Mouse (Mus musculus) cortical plate, adult 2 months (tissue): ENCODE measurements around the gene Fkbpl. TPM values are rescaled to one million over a fixed set of nuclear protein-coding genes. Genes with fewer than 3 reads are reported as not detected.

ENCODE experiments used
- H3K27ac ChIP-seq: fragments of 200-500 bp; 2 replicates; pipeline ENCODE4 v1.5.1; 2012; ENCODE audit warnings: low read length, control low read depth, inconsistent platforms; ENCODE audit not compliant: insufficient read depth
- H3K4me1 ChIP-seq: fragments of 200-500 bp; 2 replicates; pipeline ENCODE4 v1.6.1; 2011; ENCODE audit warnings: low read length; ENCODE audit not compliant: control insufficient read depth, insufficient read depth
- H3K4me3 ChIP-seq: fragments of 200-500 bp; 2 replicates; pipeline ENCODE4 v1.5.1; 2011; ENCODE audit warnings: mild to moderate bottlenecking, low read length, control low read depth; ENCODE audit not compliant: insufficient read depth
- CTCF ChIP-seq: fragments of 200-500 bp; IDR thresholded peaks from 2 replicates; pipeline ENCODE4 v1.5.1; 2011; ENCODE audit warnings: mild to moderate bottlenecking, control low read depth, low read length; ENCODE audit not compliant: insufficient read depth; ENCODE audit errors: extremely low read depth
- POLR2A ChIP-seq: fragments of 200-500 bp; IDR thresholded peaks from 2 replicates; pipeline ENCODE4 v1.6.1; 2011; ENCODE audit warnings: mild to moderate bottlenecking, low read length, control low read depth; ENCODE audit not compliant: insufficient read depth; ENCODE audit errors: extremely low read depth
- polyA plus RNA-seq: library from polyadenylated mRNA; depleted of rRNA; stranded (reverse); fragments of >200 nt; gene quantifications from 2 replicates; pipeline ENCODE4 v1.2.3, GENCODE M21; 2012; rRNA removed

Fkbpl gene
- polyA plus RNA-seq, 1 experiment, result 7.8 TPM

DNA sequence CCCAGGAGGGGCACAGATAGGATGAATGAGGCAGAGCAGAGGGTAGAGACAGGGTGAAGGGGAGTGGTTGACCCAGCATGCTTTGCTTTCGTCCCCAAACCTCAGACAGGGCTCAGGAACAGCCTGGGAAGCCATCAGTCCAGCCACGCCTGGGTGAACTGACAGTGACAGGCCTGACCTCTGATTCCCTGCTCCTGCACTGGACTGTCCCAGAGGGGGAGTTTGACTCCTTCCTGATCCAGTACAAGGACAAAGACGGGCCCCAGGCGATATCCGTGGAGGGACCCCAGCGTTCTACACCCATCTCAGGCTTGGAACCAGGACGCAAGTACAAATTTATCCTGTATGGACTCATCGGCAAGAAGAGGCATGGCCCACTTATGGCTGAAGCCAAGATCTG is 38.6 kb downstream of the Fkbpl start:
- H3K4me1 ChIP-seq, result no peaks in the 10 kb centered on the region
- no peak for TF ChIP-seq CTCF
- TF ChIP-seq POLR2A, result no peak
- no peak overlapping the region for H3K27ac ChIP-seq
- H3K4me3 ChIP-seq, result no peak overlapping the region

DNA sequence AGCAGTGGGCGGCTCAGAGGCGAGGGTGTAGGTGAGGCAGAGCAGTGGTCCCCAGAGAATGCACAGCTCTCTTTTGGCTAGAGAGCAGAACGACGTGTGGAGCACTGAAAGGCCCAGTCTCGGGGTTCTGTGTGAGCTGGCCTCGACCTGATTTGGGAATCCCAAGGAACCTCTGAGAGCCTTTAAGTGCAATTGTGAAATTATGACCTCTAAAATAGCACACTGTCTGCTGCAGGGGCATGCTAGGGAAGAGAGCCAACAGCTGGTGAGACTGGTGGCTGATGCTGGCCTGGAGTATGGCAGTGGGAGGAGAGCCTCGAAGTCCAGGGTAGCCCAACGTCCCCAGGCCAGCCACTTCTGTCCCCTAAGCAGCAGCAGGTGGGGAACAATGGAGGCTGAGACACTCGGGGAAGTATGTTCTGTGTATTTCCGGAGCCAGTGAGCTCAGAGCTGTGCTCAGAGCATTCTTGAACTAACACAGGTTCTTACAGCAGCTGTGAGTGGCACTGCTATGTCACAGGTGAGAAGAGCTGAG is 39.2 kb downstream of the Fkbpl start:
- Histone ChIP-seq H3K4me3 (no peak overlapping the region), H3K4me1 (no peaks in the 10 kb centered on the region), H3K27ac (no peak overlapping the region)
- TF ChIP-seq POLR2A (no peak), CTCF (no peak)

DNA sequence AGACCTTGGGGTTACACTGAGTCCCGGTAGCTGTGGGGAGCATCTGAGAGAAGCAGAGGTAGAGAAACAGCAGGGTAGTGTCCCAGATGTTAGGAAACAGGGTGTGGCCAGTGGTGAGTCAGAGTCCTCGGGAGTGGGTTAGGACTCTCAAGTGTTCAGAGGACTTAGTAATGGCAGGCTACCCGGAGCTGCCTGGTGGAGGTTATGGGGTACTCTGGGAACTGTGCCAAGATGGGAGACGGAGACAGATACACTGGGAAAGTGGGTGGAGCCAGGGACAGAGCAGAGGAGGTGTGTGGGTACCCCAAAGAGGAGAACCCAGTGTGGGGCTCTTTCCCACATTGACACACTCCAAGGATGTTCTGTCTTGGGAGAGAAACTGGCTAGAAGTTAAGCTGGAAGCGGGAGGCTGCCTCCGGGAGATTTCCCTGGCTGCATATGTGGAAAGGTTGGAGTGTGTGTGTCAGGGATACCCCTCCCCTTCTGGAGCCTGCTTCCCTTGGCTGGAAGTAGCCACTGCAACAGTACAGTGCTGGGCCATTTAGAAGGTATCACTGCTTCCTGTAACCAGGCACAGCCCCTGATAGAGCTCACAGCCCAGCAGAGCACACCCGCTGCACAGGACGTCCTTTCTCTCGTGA is 39.8 kb downstream of the Fkbpl start:
- Histone ChIP-seq H3K4me3 (no peak overlapping the region), H3K4me1 (no peaks in the 10 kb centered on the region), H3K27ac (no peak overlapping the region)
- TF ChIP-seq POLR2A (no peak), CTCF (no peak)

DNA sequence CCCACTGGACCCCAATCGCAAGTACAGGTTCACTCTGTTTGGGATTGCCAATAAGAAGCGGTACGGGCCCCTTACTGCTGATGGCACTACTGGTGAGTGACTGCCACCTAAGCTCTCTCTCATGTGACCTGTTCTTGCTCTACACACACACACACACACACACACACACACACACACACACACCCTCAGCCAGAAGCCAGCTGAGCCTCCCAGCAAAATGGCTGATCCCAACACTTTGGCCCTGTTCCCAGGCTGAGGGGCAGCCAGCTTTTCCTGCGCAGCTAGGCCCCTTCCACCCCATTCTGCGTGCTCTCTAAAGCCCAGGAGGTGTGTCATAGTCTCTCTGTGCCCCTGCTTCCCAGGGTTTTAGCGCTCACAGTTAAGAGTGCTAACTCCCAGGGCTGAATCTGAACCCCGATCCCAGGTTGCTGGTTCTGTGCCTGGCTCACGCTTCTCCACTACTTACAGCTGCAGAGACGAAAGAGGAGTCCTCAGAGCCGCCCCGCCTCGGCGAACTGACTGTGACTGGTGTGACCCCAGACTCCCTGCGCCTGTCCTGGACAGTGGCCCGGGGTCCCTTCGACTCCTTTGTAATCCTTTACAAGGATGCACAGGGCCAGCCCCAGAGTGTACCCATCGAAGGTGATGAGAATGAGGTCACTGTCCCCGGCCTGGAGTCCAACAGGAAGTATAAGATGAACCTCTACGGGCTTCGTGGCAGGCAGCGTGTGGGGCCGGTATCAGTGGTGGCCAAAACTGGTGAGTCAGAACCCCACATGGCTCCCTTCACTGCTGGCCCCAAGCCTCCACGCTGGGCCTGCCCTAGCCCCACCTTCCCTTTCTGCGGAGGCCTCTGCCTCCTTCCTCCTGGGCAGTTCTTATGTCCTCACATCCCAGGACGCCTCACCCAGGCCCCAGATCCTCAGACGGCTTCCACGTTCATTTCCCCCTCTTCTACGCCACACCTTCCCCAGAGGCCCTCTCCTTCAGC is 40.9 kb downstream of the Fkbpl start:
- H3K27ac ChIP-seq, result no peak overlapping the region
- TF ChIP-seq CTCF (no peak), POLR2A (no peak)
- no peaks in the 10 kb centered on the region for H3K4me1 ChIP-seq
- H3K4me3 ChIP-seq, result no peak overlapping the region

DNA sequence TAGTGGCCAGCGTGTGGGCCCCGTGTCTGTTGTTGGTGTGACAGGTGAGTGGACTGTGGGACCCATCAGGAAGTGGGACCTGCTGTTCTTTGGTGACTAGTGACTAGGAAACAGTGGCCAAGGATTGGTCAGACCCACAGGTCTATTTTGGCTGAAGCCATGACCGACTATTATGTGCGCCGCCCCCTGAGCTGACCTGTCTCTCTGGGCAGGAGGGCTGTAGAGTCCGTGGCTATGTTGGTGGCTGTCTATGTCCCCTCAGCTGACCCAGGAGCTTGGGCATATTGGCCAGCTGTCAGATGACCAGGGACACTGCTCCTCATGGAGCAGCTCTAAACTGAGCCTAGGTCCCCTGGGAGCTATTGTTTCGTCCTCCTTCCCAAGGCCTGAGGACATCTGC is 44.3 kb downstream of the Fkbpl start:
- H3K4me1 ChIP-seq, result no peaks in the 10 kb centered on the region
- no peak for TF ChIP-seq CTCF
- no peak for TF ChIP-seq POLR2A
- H3K4me3 ChIP-seq, result no peak overlapping the region
- H3K27ac ChIP-seq, result no peak overlapping the region

DNA sequence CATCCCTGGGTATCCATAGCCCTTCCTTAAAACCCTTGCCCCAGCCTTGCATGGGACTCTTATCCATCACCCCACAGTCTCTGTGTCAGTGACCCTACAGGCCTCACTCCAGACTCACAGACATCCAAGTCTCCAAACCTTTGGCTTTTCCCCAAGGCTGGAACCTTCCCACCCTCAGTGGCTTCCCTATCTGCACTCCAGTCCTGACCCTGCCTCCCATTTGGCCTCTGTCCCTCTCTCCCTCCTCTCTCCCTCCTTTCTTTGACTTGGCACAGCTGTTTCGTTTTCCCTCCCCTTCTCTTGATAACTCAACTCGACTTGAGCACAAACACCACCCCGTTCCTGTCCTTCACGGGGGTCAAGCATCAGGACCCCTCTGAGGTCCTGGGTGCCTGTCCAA is 45.9 kb downstream of the Fkbpl start:
- Histone ChIP-seq H3K4me3 (no peak overlapping the region), H3K27ac (no peak overlapping the region), H3K4me1 (no peaks in the 10 kb centered on the region)
- no peak for TF ChIP-seq POLR2A
- no peak for TF ChIP-seq CTCF

DNA sequence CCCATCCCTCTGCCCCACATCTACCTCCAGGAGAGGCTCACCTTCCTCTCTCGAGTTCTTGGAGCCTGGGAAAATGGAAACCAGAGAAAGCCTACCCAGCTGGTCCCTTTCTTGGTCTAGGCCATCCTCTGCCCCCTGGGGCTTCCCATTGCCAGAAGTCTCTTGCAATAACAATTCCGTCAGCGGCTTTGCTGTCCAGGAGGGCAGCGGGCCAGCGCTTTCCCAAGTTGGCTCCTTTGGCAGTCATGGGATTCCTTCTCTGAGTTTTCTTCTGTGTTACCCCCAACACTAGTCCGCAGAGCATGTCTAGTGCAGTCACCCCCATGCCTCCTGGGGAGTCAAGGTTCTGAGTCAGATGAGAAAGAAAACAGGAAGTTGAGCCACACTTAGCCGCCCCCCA is 48.3 kb downstream of the Fkbpl start:
- no peak overlapping the region for H3K4me3 ChIP-seq
- TF ChIP-seq CTCF (no peak), POLR2A (no peak)
- no peaks in the 10 kb centered on the region for H3K4me1 ChIP-seq
- no peak overlapping the region for H3K27ac ChIP-seq

Other genes starting within 250 kb of the Fkbpl start
- gene BC051142, start 245.9 kb upstream of the Fkbpl start, polyA plus RNA-seq, result 7.4 and 8.7 TPM in 2 replicates
- not detected in 2 replicates for gene Btnl4, start 167.4 kb upstream of the Fkbpl start, polyA plus RNA-seq
- gene Btnl6, start 127.4 kb upstream of the Fkbpl start, polyA plus RNA-seq, result not detected in 2 replicates
- 3.4 and 3.8 TPM in 2 replicates for gene Notch4, start 80.5 kb upstream of the Fkbpl start, polyA plus RNA-seq
- gene Gpsm3, start 55.0 kb upstream of the Fkbpl start, polyA plus RNA-seq, result 2.9 and 3.5 TPM in 2 replicates
- gene Pbx2, start 53.5 kb upstream of the Fkbpl start, polyA plus RNA-seq, result 66.2 and 72.6 TPM in 2 replicates
- 1.5 and 1.6 TPM in 2 replicates for gene Ager, start 46.9 kb upstream of the Fkbpl start, polyA plus RNA-seq
- gene Rnf5, start 41.1 kb upstream of the Fkbpl start, polyA plus RNA-seq, result 125 and 130 TPM in 2 replicates
- gene Agpat1, start 40.5 kb upstream of the Fkbpl start, polyA plus RNA-seq, result 225 and 236 TPM in 2 replicates
- 5.3 and 6.1 TPM in 2 replicates for gene Egfl8, start 28.8 kb upstream of the Fkbpl start, polyA plus RNA-seq
- 31.1 and 32.7 TPM in 2 replicates for gene Ppt2, start 16.3 kb upstream of the Fkbpl start, polyA plus RNA-seq
- 160 and 165 TPM in 2 replicates for gene Prrt1, start 15.2 kb upstream of the Fkbpl start, polyA plus RNA-seq
- gene Atf6b, start 2.4 kb downstream of the Fkbpl start, polyA plus RNA-seq, result 59.6 and 64.1 TPM in 2 replicates
- gene Tnxb, start 25.8 kb downstream of the Fkbpl start, polyA plus RNA-seq, result 2.2 and 2.6 TPM in 2 replicates
- 10.7 and 14.8 TPM in 2 replicates for gene C4b, start 99.1 kb downstream of the Fkbpl start, polyA plus RNA-seq
- not detected in 2 replicates for gene Cyp21a1, start 159.8 kb downstream of the Fkbpl start, polyA plus RNA-seq
- gene Stk19, start 192.2 kb downstream of the Fkbpl start, polyA plus RNA-seq, result 80.0 and 80.7 TPM in 2 replicates
- 53.1 and 55.5 TPM in 2 replicates for gene Dxo, start 192.3 kb downstream of the Fkbpl start, polyA plus RNA-seq
- gene Skiv2l, start 205.4 kb downstream of the Fkbpl start, polyA plus RNA-seq, result 74.0 and 81.2 TPM in 2 replicates
- gene Nelfe, start 205.6 kb downstream of the Fkbpl start, polyA plus RNA-seq, result 56.3 and 65.8 TPM in 2 replicates
- gene Cfb, start 217.8 kb downstream of the Fkbpl start, polyA plus RNA-seq, result 0.08 and 0.32 TPM in 2 replicates
- 4.8 and 4.9 TPM in 2 replicates for gene Zbtb12, start 234.7 kb downstream of the Fkbpl start, polyA plus RNA-seq
- gene Gm20547, start 237.3 kb downstream of the Fkbpl start, polyA plus RNA-seq, result 0.04 and 0.13 TPM in 2 replicates